Comparison of ENCODE assay signal across 20 mouse cellular contexts in genomic region chr7:67097096-67097495, GRCm38 (mm10).
"Had no signal": no experiment of that assay in that cellular context is flagged by ENCODE, and none has a peak within 500 bp of the region (broad histone marks: within the 10 kb centered on the region; RNA-seq: fewer than 3 reads in every experiment).

No protein-coding gene starts in this region.

- H3K27ac ChIP-seq: kidney, postnatal 0 days; layer of hippocampus, adult 2 months; limb, embryonic 15.5 days; liver, embryonic 14.5 days; lung, embryonic 15.5 days; midbrain, embryonic 12.5 days; neural tube, embryonic 12.5 days; stomach, postnatal 0 days had no signal

- H3K4me2 ChIP-seq: limb, embryonic 15.5 days; liver, embryonic 11.5 days; lung, embryonic 15.5 days; midbrain, embryonic 12.5 days; neural tube, embryonic 12.5 days had no signal

- H3K9ac ChIP-seq: limb, embryonic 15.5 days; liver, embryonic 14.5 days; liver, postnatal 0 days; lung, embryonic 15.5 days; midbrain, embryonic 12.5 days; neural tube, embryonic 12.5 days had no signal

- H3K9me3 ChIP-seq: limb, embryonic 15.5 days; lung, embryonic 15.5 days; midbrain, embryonic 12.5 days; neural tube, embryonic 12.5 days had no signal

- H3K27me3 ChIP-seq: limb, embryonic 15.5 days; lung, embryonic 15.5 days; midbrain, embryonic 12.5 days; neural tube, embryonic 12.5 days had no signal

- ATAC-seq: intestine, postnatal 0 days; liver, postnatal 0 days had no signal

- H3K36me3 ChIP-seq: limb, embryonic 15.5 days; lung, embryonic 15.5 days; midbrain, embryonic 12.5 days; neural tube, embryonic 12.5 days had no signal

- H3K4me1 ChIP-seq: lung, embryonic 15.5 days; midbrain, embryonic 12.5 days; neural tube, embryonic 12.5 days had no signal

- H3K4me3 ChIP-seq: layer of hippocampus, adult 2 months; limb, embryonic 15.5 days; lung, embryonic 15.5 days; midbrain, embryonic 12.5 days; neural tube, embryonic 12.5 days had no signal

- DNase-seq: kidney, adult 2 months; kidney, postnatal 25 days; layer of hippocampus, adult 9-11 months; liver, postnatal 0 days; lung, postnatal 10 days; lung, postnatal 4 days; right cerebral cortex, postnatal 4 days; thymus, adult 2 months; thymus, postnatal 14 days; thymus, postnatal 4 days had no signal
